Mouse (Mus musculus): ENCODE results near the gene Whrn.

- TF ChIP-seq POLR2A (IDR thresholded peaks at IDR 0.05; ENCODE audit: borderline replicate concordance, control insufficient read depth, low read depth, low read length): no peak
- no peak for TF ChIP-seq CTCF (IDR thresholded peaks at IDR 0.05; ENCODE audit: control insufficient read depth, insufficient read depth, low read length)
Observed at GRCm38 (mm10) chr4:63530409-63530808, 34.6 kb upstream of the Whrn start.
